ENCODE assay signal across 27 mouse cellular contexts in genomic region chr2:165543670-165544016, GRCm38 (mm10). TPM values are rescaled to one million over a fixed set of nuclear protein-coding genes. Genes with fewer than 3 reads are reported as not detected.
A peak's percentile ranks its signal among the peaks of the same experiment; 100 is the strongest.
DNase-seq lines count a peak whose midpoint lies in the region; ATAC-seq and TF ChIP-seq lines count a peak whose summit lies in the region.
"Had no signal": no experiment of that assay in that cellular context is flagged by ENCODE, and none has a peak within 500 bp of the region (broad histone marks: within the 10 kb centered on the region; RNA-seq: fewer than 3 reads in every experiment).

No protein-coding gene starts in this region.

- no peaks in the 10 kb centered on the region for H3K36me3 ChIP-seq in midbrain, embryonic 14.5 days (ENCODE audit: control insufficient read depth, insufficient read depth, low read length)
- no peaks in the 10 kb centered on the region for H3K36me3 ChIP-seq in midbrain, embryonic 10.5 days
- no peaks in the 10 kb centered on the region for H3K36me3 ChIP-seq in forebrain, embryonic 11.5 days (ENCODE audit: control insufficient read depth, insufficient read depth, low read length)
- H3K36me3 ChIP-seq in forebrain, embryonic 14.5 days (ENCODE audit: control insufficient read depth, insufficient read depth, low read length) = no peaks in the 10 kb centered on the region
- no peaks in the 10 kb centered on the region for H3K36me3 ChIP-seq in hindbrain, embryonic 16.5 days (ENCODE audit: control insufficient read depth, insufficient read depth, low read length)
- H3K36me3 ChIP-seq: embryonic facial prominence, embryonic 12.5 days; heart, embryonic 13.5 days; liver, embryonic 12.5 days; neural tube, embryonic 12.5 days had no signal

- 70% methylated on average over 10 of the region's 10 CpGs for WGBS in midbrain, embryonic 14.5 days
- WGBS in midbrain, embryonic 10.5 days = 81% methylated on average over 10 of the region's 10 CpGs
- 44% methylated on average over 10 of the region's 10 CpGs for WGBS in forebrain, embryonic 11.5 days
- 18% methylated on average over 10 of the region's 10 CpGs for WGBS in forebrain, embryonic 14.5 days
- WGBS in hindbrain, embryonic 16.5 days = 79% methylated on average over 10 of the region's 10 CpGs
- WGBS in cerebellum, adult 2 months = 89% methylated on average over 10 of the region's 10 CpGs

- ATAC-seq in midbrain, embryonic 14.5 days (ENCODE audit: low FRiP score, low TSS enrichment) = no peak
- 0 out of 2 replicates have a peak, but pooled peaks have one; percentile 24 for ATAC-seq in forebrain, embryonic 11.5 days (replicated peaks; ENCODE audit: low FRiP score)
- ATAC-seq in forebrain, embryonic 14.5 days = no peak
- ATAC-seq in hindbrain, embryonic 16.5 days = peak; percentile 54; the same call in 1 of the 2 replicates
- ATAC-seq: intestine, embryonic 16.5 days; liver, embryonic 12.5 days; liver, postnatal 0 days; midbrain, embryonic 16.5 days had no signal

- H3K9ac ChIP-seq in midbrain, embryonic 14.5 days (replicated peaks; ENCODE audit: low read length) = no peak overlapping the region
- no peak overlapping the region for H3K9ac ChIP-seq in forebrain, embryonic 11.5 days (ENCODE audit: low read length)
- H3K9ac ChIP-seq in forebrain, embryonic 14.5 days (ENCODE audit: low read length) = no peak overlapping the region
- no peak overlapping the region for H3K9ac ChIP-seq in hindbrain, embryonic 16.5 days (ENCODE audit: low read depth, low read length)
- H3K9ac ChIP-seq: embryonic facial prominence, embryonic 12.5 days; heart, embryonic 13.5 days; liver, embryonic 12.5 days; liver, postnatal 0 days; neural tube, embryonic 12.5 days had no signal

- no peak for DNase-seq in midbrain, embryonic 14.5 days
- no peak for DNase-seq in midbrain, embryonic 10.5 days (ENCODE audit: low spot score)
- no peak for DNase-seq in forebrain, embryonic 11.5 days (ENCODE audit: low spot score)
- DNase-seq in forebrain, embryonic 14.5 days (ENCODE audit: low spot score) = no peak
- no peak for DNase-seq in cerebellum, adult 9-11 months
- no peak for DNase-seq in cerebellum, adult 2 months
- no peak for DNase-seq in heart, postnatal 10 days
- DNase-seq: adrenal gland, postnatal 25 days; B cell, adult 2 months; cerebellum, adult 18-20 months; cerebellum, postnatal 25 days; gastrocnemius, postnatal 10 days; heart, postnatal 14 days; kidney, adult 9 months; kidney, postnatal 14 days; left cerebral cortex, postnatal 4 days; liver, postnatal 0 days; lung, postnatal 36 days; right cerebral cortex, postnatal 14 days had no signal

- no peak overlapping the region for H3K4me3 ChIP-seq in midbrain, embryonic 14.5 days (replicated peaks; ENCODE audit: low read depth, low read length)
- H3K4me3 ChIP-seq in midbrain, embryonic 10.5 days = no peak overlapping the region
- H3K4me3 ChIP-seq in forebrain, embryonic 11.5 days (ENCODE audit: low read depth, low read length) = no peak overlapping the region
- no peak overlapping the region for H3K4me3 ChIP-seq in forebrain, embryonic 14.5 days (ENCODE audit: low read depth, low read length)
- H3K4me3 ChIP-seq in hindbrain, embryonic 16.5 days (ENCODE audit: low read length) = no peak overlapping the region
- no peak overlapping the region for H3K4me3 ChIP-seq in cerebellum, adult 2 months (replicated peaks; ENCODE audit: insufficient read depth, low read depth, low read length)
- H3K4me3 ChIP-seq: embryonic facial prominence, embryonic 12.5 days; heart, embryonic 13.5 days; liver, embryonic 12.5 days; neural tube, embryonic 12.5 days had no signal

- no peak for TF ChIP-seq CTCF in cerebellum, adult 2 months (IDR thresholded peaks at IDR 0.05; ENCODE audit: borderline replicate concordance, insufficient read depth, low read depth, low read length)

- peak overlapping the region; percentile 60 for H3K27ac ChIP-seq in midbrain, embryonic 14.5 days (replicated peaks; ENCODE audit: low read depth, low read length)
- H3K27ac ChIP-seq in midbrain, embryonic 10.5 days (replicated peaks) = no peak overlapping the region
- peak overlapping the region; percentile 59 for H3K27ac ChIP-seq in forebrain, embryonic 11.5 days (ENCODE audit: low read depth, low read length)
- H3K27ac ChIP-seq in forebrain, embryonic 14.5 days (ENCODE audit: low read depth, low read length) = no peak overlapping the region
- peak overlapping the region; percentile 49; the same call in 1 of the 2 replicates for H3K27ac ChIP-seq in hindbrain, embryonic 16.5 days (ENCODE audit: low read depth, low read length)
- no peak overlapping the region for H3K27ac ChIP-seq in cerebellum, adult 2 months (ENCODE audit: insufficient read depth, low read length)
- H3K27ac ChIP-seq: embryonic facial prominence, embryonic 12.5 days; heart, embryonic 13.5 days; liver, embryonic 12.5 days; neural tube, embryonic 12.5 days had no signal

- peaks cover 5% of the 10 kb centered on the region; the same call in 1 of the 2 replicates for H3K4me1 ChIP-seq in midbrain, embryonic 14.5 days (ENCODE audit: control insufficient read depth, insufficient read depth, low read length)
- peaks cover 36% of the 10 kb centered on the region for H3K4me1 ChIP-seq in midbrain, embryonic 10.5 days
- peaks cover 12% of the 10 kb centered on the region for H3K4me1 ChIP-seq in forebrain, embryonic 11.5 days (replicated peaks; ENCODE audit: control insufficient read depth, insufficient read depth, low read length)
- peaks cover 14% of the 10 kb centered on the region for H3K4me1 ChIP-seq in forebrain, embryonic 14.5 days (ENCODE audit: control insufficient read depth, insufficient read depth, low read length)
- peaks cover 2% of the 10 kb centered on the region; the same call in 1 of the 2 replicates for H3K4me1 ChIP-seq in hindbrain, embryonic 16.5 days (ENCODE audit: control insufficient read depth, insufficient read depth, low read depth, low read length)
- no peaks in the 10 kb centered on the region for H3K4me1 ChIP-seq in cerebellum, adult 2 months (ENCODE audit: control insufficient read depth, insufficient read depth, low read length)
- H3K4me1 ChIP-seq: liver, embryonic 12.5 days had no signal

- no peaks in the 10 kb centered on the region for H3K27me3 ChIP-seq in midbrain, embryonic 14.5 days (ENCODE audit: control insufficient read depth, insufficient read depth, low read length)
- H3K27me3 ChIP-seq in midbrain, embryonic 10.5 days (ENCODE audit: low read depth, poor library complexity, severe bottlenecking) = peaks cover 20% of the 10 kb centered on the region; the same call in 1 of the 2 replicates
- no peaks in the 10 kb centered on the region; the same call in 1 of the 2 replicates for H3K27me3 ChIP-seq in forebrain, embryonic 11.5 days (ENCODE audit: control insufficient read depth, insufficient read depth, low read length)
- no peaks in the 10 kb centered on the region for H3K27me3 ChIP-seq in forebrain, embryonic 14.5 days (replicated peaks; ENCODE audit: control insufficient read depth, insufficient read depth, low read length)
- no peaks in the 10 kb centered on the region for H3K27me3 ChIP-seq in hindbrain, embryonic 16.5 days (replicated peaks; ENCODE audit: control insufficient read depth, insufficient read depth, low read length)
- H3K27me3 ChIP-seq in cerebellum, adult 2 months (ENCODE audit: control insufficient read depth, insufficient read depth, low read length) = no peaks in the 10 kb centered on the region
- H3K27me3 ChIP-seq: embryonic facial prominence, embryonic 12.5 days; neural tube, embryonic 12.5 days had no signal

- intact Hi-C loops in heart, postnatal 10 days (cut with DNase I) = no loop called here

- no peaks in the 10 kb centered on the region for H3K9me3 ChIP-seq in midbrain, embryonic 14.5 days (ENCODE audit: control insufficient read depth, low read length)
- H3K9me3 ChIP-seq in midbrain, embryonic 10.5 days (replicated peaks) = no peaks in the 10 kb centered on the region
- H3K9me3 ChIP-seq in forebrain, embryonic 11.5 days (ENCODE audit: control insufficient read depth, low read length) = no peaks in the 10 kb centered on the region
- H3K9me3 ChIP-seq in forebrain, embryonic 14.5 days (replicated peaks; ENCODE audit: control insufficient read depth, low read length) = no peaks in the 10 kb centered on the region
- no peaks in the 10 kb centered on the region for H3K9me3 ChIP-seq in hindbrain, embryonic 16.5 days (ENCODE audit: control insufficient read depth, low read length)
- H3K9me3 ChIP-seq: embryonic facial prominence, embryonic 12.5 days; heart, embryonic 13.5 days; liver, embryonic 12.5 days; neural tube, embryonic 12.5 days had no signal

- H3K4me2 ChIP-seq in midbrain, embryonic 14.5 days (ENCODE audit: low read length) = no peak overlapping the region
- no peak overlapping the region for H3K4me2 ChIP-seq in forebrain, embryonic 11.5 days (ENCODE audit: low read depth, low read length, severe bottlenecking)
- H3K4me2 ChIP-seq in forebrain, embryonic 14.5 days (ENCODE audit: low read length) = peak overlapping the region; percentile 33
- H3K4me2 ChIP-seq in hindbrain, embryonic 16.5 days (ENCODE audit: low read length) = no peak overlapping the region
- H3K4me2 ChIP-seq: embryonic facial prominence, embryonic 12.5 days; heart, embryonic 13.5 days; liver, embryonic 12.5 days; neural tube, embryonic 12.5 days had no signal

- TF ChIP-seq POLR2A in cerebellum, adult 2 months (IDR thresholded peaks at IDR 0.05; ENCODE audit: borderline replicate concordance, insufficient read depth, low read length) = no peak

RNA-seq across cellular contexts. Expression of gene Slc2a10, which starts 40.1 kb away (rescaled TPM):
- polyA plus RNA-seq in midbrain, embryonic 14.5 days (2014; fragmentation: Nextera tagmentation; extraction: Ambion mirVana) = 0.94 and 1.8 TPM in 2 replicates
- 4.0 and 4.4 TPM in 2 replicates for polyA plus RNA-seq in midbrain, embryonic 10.5 days (2016; fragmentation: Nextera tagmentation; extraction: Ambion mirVana)
- 4.2 TPM in 2 replicates for polyA plus RNA-seq in forebrain, embryonic 11.5 days (2014; fragmentation: Nextera tagmentation; extraction: Ambion mirVana)
- 1.2 and 1.8 TPM in 2 replicates for polyA plus RNA-seq in forebrain, embryonic 14.5 days (2014; fragmentation: Nextera tagmentation; extraction: Ambion mirVana)
- 3.0 and 3.3 TPM in 2 replicates for polyA plus RNA-seq in hindbrain, embryonic 16.5 days (2015; fragmentation: Nextera tagmentation; extraction: Ambion mirVana)
- 2.3 TPM in 2 replicates for polyA plus RNA-seq in cerebellum, adult 2 months (2012; rRNA removed)
- total RNA-seq in heart, postnatal 10 days (2021) = 1 to 10 TPM; 5.5 to 5.7 TPM
- total RNA-seq: megakaryocyte, adult 5-6 weeks had no signal

RNA-seq across cellular contexts. Expression of gene Trp53rka, which starts 50.5 kb away (rescaled TPM):
- polyA plus RNA-seq in midbrain, embryonic 14.5 days (2014; fragmentation: Nextera tagmentation; extraction: Ambion mirVana) = 42.8 and 44.9 TPM in 2 replicates
- polyA plus RNA-seq in midbrain, embryonic 10.5 days (2016; fragmentation: Nextera tagmentation; extraction: Ambion mirVana) = 53.2 and 56.9 TPM in 2 replicates
- 53.1 and 58.9 TPM in 2 replicates for polyA plus RNA-seq in forebrain, embryonic 11.5 days (2014; fragmentation: Nextera tagmentation; extraction: Ambion mirVana)
- 37.0 and 45.0 TPM in 2 replicates for polyA plus RNA-seq in forebrain, embryonic 14.5 days (2014; fragmentation: Nextera tagmentation; extraction: Ambion mirVana)
- 40.6 and 42.6 TPM in 2 replicates for polyA plus RNA-seq in hindbrain, embryonic 16.5 days (2015; fragmentation: Nextera tagmentation; extraction: Ambion mirVana)
- polyA plus RNA-seq in cerebellum, adult 2 months (2012; rRNA removed) = 27.5 and 27.7 TPM in 2 replicates
- total RNA-seq in heart, postnatal 10 days (2021) = 10 to 100 TPM in 1 of 2 experiments, 1 to 10 TPM in 1; 9.7 to 10.5 TPM

RNA-seq across cellular contexts. Expression of gene Eya2, which starts 51.2 kb away (rescaled TPM):
- 3.2 and 3.9 TPM in 2 replicates for polyA plus RNA-seq in midbrain, embryonic 14.5 days (2014; fragmentation: Nextera tagmentation; extraction: Ambion mirVana)
- 9.6 and 14.2 TPM in 2 replicates for polyA plus RNA-seq in midbrain, embryonic 10.5 days (2016; fragmentation: Nextera tagmentation; extraction: Ambion mirVana)
- polyA plus RNA-seq in forebrain, embryonic 11.5 days (2014; fragmentation: Nextera tagmentation; extraction: Ambion mirVana) = 10.3 TPM in 2 replicates
- polyA plus RNA-seq in forebrain, embryonic 14.5 days (2014; fragmentation: Nextera tagmentation; extraction: Ambion mirVana) = 4.2 and 4.6 TPM in 2 replicates
- 8.1 and 12.1 TPM in 2 replicates for polyA plus RNA-seq in hindbrain, embryonic 16.5 days (2015; fragmentation: Nextera tagmentation; extraction: Ambion mirVana)
- polyA plus RNA-seq in cerebellum, adult 2 months (2012; rRNA removed) = 9.9 and 10.9 TPM in 2 replicates
- 1 to 10 TPM; 2.7 to 3.3 TPM for total RNA-seq in heart, postnatal 10 days (2021)

Comparison
In these comparisons a context has a peak if more than half of its experiments do, and no peak if none do; other contexts are left out.
1. ATAC-seq: peak in forebrain, embryonic 11.5 days (single experiment) and hindbrain, embryonic 16.5 days (single experiment); none in midbrain, embryonic 14.5 days (single experiment) and forebrain, embryonic 14.5 days (single experiment).
2. H3K27ac ChIP-seq: peak in midbrain, embryonic 14.5 days (single experiment), forebrain, embryonic 11.5 days (single experiment) and hindbrain, embryonic 16.5 days (single experiment); none in midbrain, embryonic 10.5 days (single experiment), forebrain, embryonic 14.5 days (single experiment) and cerebellum, adult 2 months (single experiment).